Mouse (Mus musculus) spleen, postnatal 4 days (tissue): ENCODE results near the gene Ppef2.
"Not testable (repeated sequence)": the region's sequence is repeated elsewhere in the genome, so short reads cannot be mapped to it uniquely, and the experiment has no call there.

Experiments
- DNase-seq, 2 experiments: peaks; one replicate each; pipeline ENCODE4 v3.0.0; 2022; ENCODE audit warnings: low spot score in 2 of 2

Gene Ppef2

GRCm38 (mm10) chr5:92195716-92196115 lies 60.4 kb downstream of the Ppef2 start:
- not testable (repeated sequence) for DNase-seq

GRCm38 (mm10) chr5:92188881-92189483 lies 67.1 kb downstream of the Ppef2 start:
- no peak for DNase-seq

- no peak for DNase-seq
These were observed 72.8 kb downstream of the Ppef2 start for GRCm38 (mm10) chr5:92183071-92183830.
